Mouse (Mus musculus): ENCODE results near the gene Ffar3. TPM values are rescaled to one million over a fixed set of nuclear protein-coding genes. Genes with fewer than 3 reads are reported as not detected.
"Not testable (repeated sequence)": the region's sequence is repeated elsewhere in the genome, so short reads cannot be mapped to it uniquely, and the experiment has no call there.

The Ffar3 gene
- polyA plus RNA-seq, 1 experiment from 2014 or later: not detected

GRCm38 (mm10) chr7:30837277-30837676 is 18.7 kb downstream of the Ffar3 start:
- Histone ChIP-seq H3K36me3 (ENCODE audit: control insufficient read depth, insufficient read depth, low read length) (no peaks in the 10 kb centered on the region), H3K4me2 (ENCODE audit: low read length) (no peak overlapping the region), H3K4me3 (ENCODE audit: low read depth, low read length) (no peak overlapping the region), H3K27me3 (replicated peaks; ENCODE audit: control insufficient read depth, insufficient read depth, low read length) (no peaks in the 10 kb centered on the region), H3K9me3 (replicated peaks; ENCODE audit: control insufficient read depth, low read length) (no peaks in the 10 kb centered on the region), H3K4me1 (ENCODE audit: control insufficient read depth, insufficient read depth, low read length) (no peaks in the 10 kb centered on the region), H3K27ac (ENCODE audit: low read depth, low read length) (no peak overlapping the region), H3K9ac (ENCODE audit: low read length) (no peak overlapping the region)
- no peak for ATAC-seq
- no peak for DNase-seq (ENCODE audit: low spot score)

GRCm38 (mm10) chr7:30832684-30833083 is 23.3 kb downstream of the Ffar3 start:
- H3K4me1 ChIP-seq (ENCODE audit: control insufficient read depth, insufficient read depth, low read length); H3K9ac ChIP-seq (ENCODE audit: low read length); H3K4me3 ChIP-seq (ENCODE audit: low read depth, low read length); ATAC-seq; H3K4me2 ChIP-seq (ENCODE audit: low read length); H3K36me3 ChIP-seq (ENCODE audit: control insufficient read depth, insufficient read depth, low read length); H3K27me3 ChIP-seq (replicated peaks; ENCODE audit: control insufficient read depth, insufficient read depth, low read length); DNase-seq (ENCODE audit: low spot score); H3K27ac ChIP-seq (ENCODE audit: low read depth, low read length); H3K9me3 ChIP-seq (replicated peaks; ENCODE audit: control insufficient read depth, low read length): not testable (repeated sequence)
- WGBS: 48% methylated on average over 7 of the region's 11 CpGs

GRCm38 (mm10) chr7:30832261-30832660 is 23.7 kb downstream of the Ffar3 start:
- Histone ChIP-seq H3K36me3 (ENCODE audit: control insufficient read depth, insufficient read depth, low read length) (no peaks in the 10 kb centered on the region), H3K27ac (ENCODE audit: low read depth, low read length) (no peak overlapping the region), H3K4me3 (ENCODE audit: low read depth, low read length) (no peak overlapping the region), H3K9ac (ENCODE audit: low read length) (no peak overlapping the region), H3K9me3 (replicated peaks; ENCODE audit: control insufficient read depth, low read length) (no peaks in the 10 kb centered on the region), H3K27me3 (replicated peaks; ENCODE audit: control insufficient read depth, insufficient read depth, low read length) (no peaks in the 10 kb centered on the region), H3K4me2 (ENCODE audit: low read length) (no peak overlapping the region), H3K4me1 (ENCODE audit: control insufficient read depth, insufficient read depth, low read length) (no peaks in the 10 kb centered on the region)
- no peak for DNase-seq (ENCODE audit: low spot score)
- ATAC-seq: no peak
- 79% methylated on average over 17 of the region's 17 CpGs for WGBS

GRCm38 (mm10) chr7:30829428-30829827 is 26.6 kb downstream of the Ffar3 start:
- Histone ChIP-seq H3K9me3 (replicated peaks; ENCODE audit: control insufficient read depth, low read length) (no peaks in the 10 kb centered on the region), H3K9ac (ENCODE audit: low read length) (no peak overlapping the region), H3K36me3 (ENCODE audit: control insufficient read depth, insufficient read depth, low read length) (no peaks in the 10 kb centered on the region), H3K4me1 (ENCODE audit: control insufficient read depth, insufficient read depth, low read length) (no peaks in the 10 kb centered on the region), H3K4me2 (ENCODE audit: low read length) (no peak overlapping the region), H3K27ac (ENCODE audit: low read depth, low read length) (no peak overlapping the region), H3K27me3 (replicated peaks; ENCODE audit: control insufficient read depth, insufficient read depth, low read length) (no peaks in the 10 kb centered on the region), H3K4me3 (ENCODE audit: low read depth, low read length) (no peak overlapping the region)
- WGBS: 61% methylated on average over 3 of the region's 3 CpGs
- ATAC-seq: no peak
- no peak for DNase-seq (ENCODE audit: low spot score)

- not testable (repeated sequence) for H3K9me3 ChIP-seq (replicated peaks; ENCODE audit: control insufficient read depth, low read length); H3K4me3 ChIP-seq (ENCODE audit: low read depth, low read length); H3K9ac ChIP-seq (ENCODE audit: low read length); H3K27ac ChIP-seq (ENCODE audit: low read depth, low read length); H3K27me3 ChIP-seq (replicated peaks; ENCODE audit: control insufficient read depth, insufficient read depth, low read length); H3K4me1 ChIP-seq (ENCODE audit: control insufficient read depth, insufficient read depth, low read length); H3K4me2 ChIP-seq (ENCODE audit: low read length); H3K36me3 ChIP-seq (ENCODE audit: control insufficient read depth, insufficient read depth, low read length); ATAC-seq; DNase-seq (ENCODE audit: low spot score)
Observed at GRCm38 (mm10) chr7:30828871-30829270, 27.1 kb downstream of the Ffar3 start.

GRCm38 (mm10) chr7:30826660-30827059 is 29.3 kb downstream of the Ffar3 start:
- Histone ChIP-seq H3K9me3 (replicated peaks; ENCODE audit: control insufficient read depth, low read length) (no peaks in the 10 kb centered on the region), H3K36me3 (ENCODE audit: control insufficient read depth, insufficient read depth, low read length) (no peaks in the 10 kb centered on the region), H3K4me2 (ENCODE audit: low read length) (no peak overlapping the region), H3K27me3 (replicated peaks; ENCODE audit: control insufficient read depth, insufficient read depth, low read length) (no peaks in the 10 kb centered on the region), H3K4me1 (ENCODE audit: control insufficient read depth, insufficient read depth, low read length) (no peaks in the 10 kb centered on the region), H3K4me3 (ENCODE audit: low read depth, low read length) (no peak overlapping the region), H3K9ac (ENCODE audit: low read length) (no peak overlapping the region), H3K27ac (ENCODE audit: low read depth, low read length) (no peak overlapping the region)
- no peak for ATAC-seq
- DNase-seq (ENCODE audit: low spot score): no peak
- 91% methylated on average over 10 of the region's 10 CpGs for WGBS

GRCm38 (mm10) chr7:30824306-30824705 is 31.7 kb downstream of the Ffar3 start:
- Histone ChIP-seq H3K4me1 (ENCODE audit: control insufficient read depth, insufficient read depth, low read length) (no peaks in the 10 kb centered on the region), H3K4me2 (ENCODE audit: low read length) (no peak overlapping the region), H3K27me3 (replicated peaks; ENCODE audit: control insufficient read depth, insufficient read depth, low read length) (no peaks in the 10 kb centered on the region), H3K27ac (ENCODE audit: low read depth, low read length) (no peak overlapping the region), H3K4me3 (ENCODE audit: low read depth, low read length) (no peak overlapping the region), H3K36me3 (ENCODE audit: control insufficient read depth, insufficient read depth, low read length) (no peaks in the 10 kb centered on the region), H3K9me3 (replicated peaks; ENCODE audit: control insufficient read depth, low read length) (no peaks in the 10 kb centered on the region), H3K9ac (ENCODE audit: low read length) (no peak overlapping the region)
- WGBS: 98% methylated on average over 3 of the region's 3 CpGs
- DNase-seq (ENCODE audit: low spot score) (no peak), ATAC-seq (no peak)

GRCm38 (mm10) chr7:30823675-30824074 is 32.3 kb downstream of the Ffar3 start, which contains the start of gene Ffar2:
Gene Ffar2, minus strand, starts transcription at chr7:30823775.
- ATAC-seq: no peak
- H3K27ac ChIP-seq (ENCODE audit: low read depth, low read length): no peak within 1 kb of the TSS
- no peak for DNase-seq (ENCODE audit: low spot score)
- no peak within 1 kb of the TSS for H3K4me3 ChIP-seq (ENCODE audit: low read depth, low read length)
- H3K36me3 ChIP-seq (ENCODE audit: control insufficient read depth, insufficient read depth, low read length): no peaks in the 10 kb centered on the region
- H3K9ac ChIP-seq (ENCODE audit: low read length): no peak within 1 kb of the TSS
- no peaks in the 10 kb centered on the region for H3K4me1 ChIP-seq (ENCODE audit: control insufficient read depth, insufficient read depth, low read length)
- no peak within 1 kb of the TSS for H3K4me2 ChIP-seq (ENCODE audit: low read length)
- H3K27me3 ChIP-seq (replicated peaks; ENCODE audit: control insufficient read depth, insufficient read depth, low read length): no peaks in the 10 kb centered on the region
- H3K9me3 ChIP-seq (replicated peaks; ENCODE audit: control insufficient read depth, low read length): no peaks in the 10 kb centered on the region
- 92% methylated on average over 18 of the region's 18 CpGs for WGBS

GRCm38 (mm10) chr7:30821532-30821931 is 34.4 kb downstream of the Ffar3 start:
- Histone ChIP-seq H3K27me3 (replicated peaks; ENCODE audit: control insufficient read depth, insufficient read depth, low read length) (no peaks in the 10 kb centered on the region), H3K36me3 (ENCODE audit: control insufficient read depth, insufficient read depth, low read length) (no peaks in the 10 kb centered on the region), H3K27ac (ENCODE audit: low read depth, low read length) (no peak overlapping the region), H3K4me2 (ENCODE audit: low read length) (no peak overlapping the region), H3K4me1 (ENCODE audit: control insufficient read depth, insufficient read depth, low read length) (no peaks in the 10 kb centered on the region), H3K4me3 (ENCODE audit: low read depth, low read length) (no peak overlapping the region), H3K9me3 (replicated peaks; ENCODE audit: control insufficient read depth, low read length) (no peaks in the 10 kb centered on the region), H3K9ac (ENCODE audit: low read length) (no peak overlapping the region)
- 79% methylated on average over 5 of the region's 5 CpGs for WGBS
- no peak for ATAC-seq
- no peak for DNase-seq (ENCODE audit: low spot score)

Measured in forebrain, embryonic 14.5 days (tissue).